Mouse (Mus musculus) MEL (cell line): Measurements from ENCODE around the gene Mettl16. TPM values are rescaled to one million over a fixed set of nuclear protein-coding genes. Genes with fewer than 3 reads are reported as not detected.
A peak's percentile ranks its signal among the peaks of the same experiment; 100 is the strongest.

Source experiments
- DNase-seq: peaks from one replicate; pipeline ENCODE4 v3.0.0; 2011; ENCODE audit warnings: low read depth, low spot score
- H3K27ac ChIP-seq: 2 replicates; pipeline ENCODE4 v1.5.1; 2012; ENCODE audit warnings: low read depth, mild to moderate bottlenecking, control low read depth, low read length, moderate library complexity; ENCODE audit not compliant: control insufficient read depth
- H3K27me3 ChIP-seq, 2 experiments: fragments of 150-350 bp in 1 of 2; sonication (generic) in 1 of 2; 2 replicates each; pipeline ENCODE4 v1.6.1; 2012; ENCODE audit warnings: low read length in 2 of 2, mild to moderate bottlenecking in 2 of 2, improper control_type of control experiment in 1 of 2, moderate library complexity in 1 of 2; ENCODE audit not compliant: insufficient read depth in 2 of 2, control insufficient read depth in 1 of 2
- H3K36me3 ChIP-seq, 2 experiments: 2 replicates each; pipeline ENCODE4 v1.6.1; 2012 to 2014; ENCODE audit warnings: low read length in 2 of 2, improper control_type of control experiment in 1 of 2, inconsistent platforms in 1 of 2, mild to moderate bottlenecking in 1 of 2; ENCODE audit not compliant: insufficient read depth in 2 of 2, control insufficient read depth in 1 of 2
- H3K4me1 ChIP-seq, 2 experiments: fragments of 150-350 bp in 1 of 2; sonication (generic) in 1 of 2; 2 replicates each; pipeline ENCODE4 v1.6.1; 2012; ENCODE audit warnings: low read length in 2 of 2, improper control_type of control experiment in 1 of 2, mild to moderate bottlenecking in 1 of 2; ENCODE audit not compliant: insufficient read depth in 2 of 2, control insufficient read depth in 1 of 2
- H3K4me3 ChIP-seq, 2 experiments: fragments of 150-350 bp in 1 of 2; sonication (generic) in 1 of 2; 2 replicates each; pipeline ENCODE4 v1.5.1; 2012; ENCODE audit warnings: low read depth in 2 of 2, low read length in 2 of 2, mild to moderate bottlenecking in 2 of 2, moderate library complexity in 2 of 2, control low read depth in 1 of 2, improper control_type of control experiment in 1 of 2; ENCODE audit not compliant: control insufficient read depth in 1 of 2, insufficient read depth in 1 of 2
- H3K79me2 ChIP-seq: 2 replicates; pipeline ENCODE4 v1.6.1; 2012; ENCODE audit warnings: mild to moderate bottlenecking, low read length, moderate library complexity; ENCODE audit not compliant: control insufficient read depth, poor library complexity, insufficient read depth
- H3K9ac ChIP-seq: 2 replicates; pipeline ENCODE4 v1.6.1; 2012; ENCODE audit warnings: low read depth, mild to moderate bottlenecking, control low read depth, low read length, moderate library complexity; ENCODE audit not compliant: control insufficient read depth, poor library complexity, severe bottlenecking
- H3K9me3 ChIP-seq: fragments of 150-350 bp; sonication (generic); replicated peaks from 2 replicates; pipeline ENCODE4 v1.6.1; 2012; ENCODE audit warnings: mild to moderate bottlenecking, low read length, improper control_type of control experiment, moderate library complexity; ENCODE audit not compliant: insufficient read depth
- CHD1 ChIP-seq: IDR thresholded peaks from 2 replicates; pipeline ENCODE4 v1.6.1; 2012; ENCODE audit warnings: low read depth, mild to moderate bottlenecking, inconsistent platforms, low read length, improper control_type of control experiment
- CHD2 ChIP-seq: IDR thresholded peaks from 2 replicates; pipeline ENCODE4 v1.6.1; 2011; ENCODE audit warnings: low read length, improper control_type of control experiment
- ELF1 ChIP-seq: IDR thresholded peaks from 2 replicates; pipeline ENCODE4 v1.6.1; 2014; ENCODE audit warnings: low read depth, mild to moderate bottlenecking, inconsistent platforms, low read length, improper control_type of control experiment, moderate library complexity
- EP300 ChIP-seq, 2 experiments: IDR thresholded peaks; 2 replicates each; pipeline ENCODE4 v1.6.1; 2011; ENCODE audit warnings: improper control_type of control experiment in 2 of 2, low read length in 2 of 2, low read depth in 1 of 2, mild to moderate bottlenecking in 1 of 2
- HCFC1 ChIP-seq: IDR thresholded peaks from 2 replicates; pipeline ENCODE4 v1.6.1; 2012; ENCODE audit warnings: low read depth, mild to moderate bottlenecking, inconsistent platforms, low read length, improper control_type of control experiment, moderate library complexity
- MAX ChIP-seq: IDR thresholded peaks from 2 replicates; pipeline ENCODE4 v1.6.1; 2011; ENCODE audit warnings: low read length, improper control_type of control experiment
- MEF2A ChIP-seq: IDR thresholded peaks from 2 replicates; pipeline ENCODE4 v1.6.1; 2014; ENCODE audit warnings: low read depth, mild to moderate bottlenecking, inconsistent platforms, low read length, improper control_type of control experiment; ENCODE audit not compliant: poor library complexity, insufficient replicate concordance, severe bottlenecking; ENCODE audit errors: extremely low read depth
- MXI1 ChIP-seq: IDR thresholded peaks from 2 replicates; pipeline ENCODE4 v1.6.1; 2011; ENCODE audit warnings: mild to moderate bottlenecking, low read depth, low read length, improper control_type of control experiment
- MYC ChIP-seq: IDR thresholded peaks from 2 replicates; pipeline ENCODE4 v1.6.1; 2011; ENCODE audit warnings: low read depth, mild to moderate bottlenecking, low read length, improper control_type of control experiment, moderate library complexity
- POLR2AphosphoS2 ChIP-seq: IDR thresholded peaks from 2 replicates; pipeline ENCODE4 v1.6.1; 2011; ENCODE audit warnings: low read length, improper control_type of control experiment
- SIN3A ChIP-seq: IDR thresholded peaks from 2 replicates; pipeline ENCODE4 v1.6.1; 2012; ENCODE audit warnings: low read length, improper control_type of control experiment, inconsistent platforms
- TAL1 ChIP-seq: IDR thresholded peaks from 2 replicates; pipeline ENCODE4 v1.6.1; 2012; ENCODE audit warnings: mild to moderate bottlenecking, inconsistent platforms, low read length, moderate library complexity, mixed read lengths
- TBP ChIP-seq: IDR thresholded peaks from 2 replicates; pipeline ENCODE4 v1.8.0; 2011; ENCODE audit warnings: low read depth, low read length, improper control_type of control experiment
- UBTF ChIP-seq: IDR thresholded peaks from 2 replicates; pipeline ENCODE4 v1.6.1; 2012; ENCODE audit warnings: low read depth, mild to moderate bottlenecking, inconsistent platforms, low read length, improper control_type of control experiment, moderate library complexity, borderline replicate concordance; ENCODE audit not compliant: insufficient read depth
- USF1 ChIP-seq: IDR thresholded peaks from 2 replicates; pipeline ENCODE4 v1.6.1; 2014; ENCODE audit warnings: low read depth, mild to moderate bottlenecking, inconsistent platforms, low read length, improper control_type of control experiment, moderate library complexity
- ZKSCAN1 ChIP-seq: IDR thresholded peaks from 2 replicates; pipeline ENCODE4 v1.6.1; 2012; ENCODE audit warnings: low read depth, mild to moderate bottlenecking, inconsistent platforms, low read length, improper control_type of control experiment, moderate library complexity
- polyA plus RNA-seq, 2 experiments: library from polyadenylated mRNA; stranded (reverse) in 1 of 2; unstranded in 1 of 2; fragments of >175 nt in 1 of 2; fragments of >200 nt in 1 of 2; gene quantifications; 2 replicates each; pipeline versions ENCODE4 v1.2.1 to v1.2.4; 2012; ENCODE audit warnings: low replicate concordance in 2 of 2, low read depth in 1 of 2; ENCODE audit not compliant: insufficient read length in 2 of 2, insufficient read depth in 1 of 2, missing spikeins in 1 of 2
- total RNA-seq: library from RNA; depleted of rRNA; stranded (reverse); fragments of 300-350 nt; gene quantifications from 2 replicates; pipeline ENCODE4 v1.2.3, GENCODE M21; 2012

Mettl16 gene
- total and polyA plus RNA-seq, 3 experiments: 76.3 to 116 TPM; not detected in 1

DNA sequence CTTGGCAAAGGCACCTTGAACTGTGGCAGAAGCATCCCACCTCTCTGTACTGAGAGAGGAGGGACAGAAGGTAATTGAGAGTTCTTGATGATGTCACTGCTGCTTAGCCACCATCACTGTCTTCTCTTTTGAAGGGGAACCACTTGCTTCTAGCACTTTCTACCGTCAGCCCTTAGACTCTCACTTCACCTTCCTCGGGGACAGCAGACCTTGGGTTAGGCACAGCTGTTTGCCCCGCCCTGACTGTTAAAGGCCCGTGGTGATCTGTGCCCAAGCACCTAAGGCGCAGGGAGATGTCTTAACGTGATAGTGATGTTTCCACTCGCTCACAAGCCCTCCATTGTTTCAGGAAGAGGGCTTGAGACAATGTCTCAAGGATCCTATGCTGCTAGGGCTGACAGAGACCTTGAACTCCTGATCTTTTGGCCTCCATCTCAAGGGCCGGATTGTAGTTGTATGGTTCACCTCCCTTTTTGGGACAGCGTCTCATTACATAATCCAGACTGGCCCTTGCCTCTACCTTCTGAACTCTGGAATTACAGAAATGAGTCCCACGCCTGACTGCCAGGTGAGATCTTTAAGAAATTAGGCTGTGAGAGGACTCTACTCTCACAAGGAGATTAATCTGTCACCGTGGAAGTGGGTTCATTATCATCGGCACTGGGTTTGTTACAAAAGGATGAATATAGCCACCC lies 9.5 kb upstream of the Mettl16 start:
- no peaks in the 10 kb centered on the region for H3K79me2 ChIP-seq
- no peak overlapping the region for H3K4me3 ChIP-seq
- no peak overlapping the region for H3K27ac ChIP-seq
- no peaks in the 10 kb centered on the region for H3K9me3 ChIP-seq
- no peaks in the 10 kb centered on the region for H3K4me1 ChIP-seq
- no peaks in the 10 kb centered on the region; a peak in 1 of 4 replicates for H3K27me3 ChIP-seq
- peak; percentile 26 for DNase-seq
- H3K9ac ChIP-seq: no peak overlapping the region
- H3K36me3 ChIP-seq: no peaks in the 10 kb centered on the region
- TF ChIP-seq CHD2 (no peak), TBP (no peak), ZKSCAN1 (no peak), MEF2A (no peak), EP300 (IDR thresholded peaks at IDR 0.05; ENCODE audit: low read depth in 1 of 2, low read length in 2 of 2) (no peak), USF1 (no peak), MXI1 (no peak), UBTF (no peak), HCFC1 (no peak)

DNA sequence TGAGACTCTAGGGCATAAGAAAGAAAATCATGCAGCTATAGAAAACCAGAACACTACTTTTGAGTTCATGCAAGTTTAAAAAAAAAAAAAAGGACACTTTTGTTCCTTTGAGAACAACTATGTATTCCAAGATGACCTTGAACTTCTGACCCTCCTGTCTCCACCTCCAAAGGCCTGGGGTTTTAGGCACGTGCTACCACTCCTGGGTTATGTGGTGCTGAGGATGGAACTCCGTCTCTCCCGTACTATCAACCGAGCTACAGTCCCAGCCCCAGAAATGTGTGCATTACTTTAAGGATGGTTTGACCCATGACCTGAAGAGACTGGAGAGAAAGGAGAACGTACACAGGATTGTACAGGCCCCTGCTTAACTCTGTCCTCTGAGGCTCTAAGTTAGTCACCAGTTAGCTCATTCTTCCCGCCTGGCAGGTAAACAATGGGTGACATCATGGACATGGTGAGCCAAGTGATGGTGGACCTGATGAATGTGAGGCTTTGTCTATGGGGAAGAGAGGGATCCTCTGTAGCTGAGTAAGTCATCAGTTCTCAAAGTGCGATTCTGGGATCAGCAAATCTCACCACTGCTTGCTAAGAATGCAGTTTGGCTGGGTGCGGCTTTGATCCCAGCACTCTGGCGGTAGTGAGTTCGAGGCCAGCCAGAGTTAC lies 6.5 kb upstream of the Mettl16 start:
- DNase-seq: no peak
- no peaks in the 10 kb centered on the region for H3K79me2 ChIP-seq
- no peaks in the 10 kb centered on the region for H3K36me3 ChIP-seq
- H3K27ac ChIP-seq: no peak overlapping the region
- no peak overlapping the region for H3K4me3 ChIP-seq
- H3K9me3 ChIP-seq: no peaks in the 10 kb centered on the region
- H3K9ac ChIP-seq: no peak overlapping the region
- TF ChIP-seq SIN3A: no peak
- no peak for TF ChIP-seq MXI1
- no peak for TF ChIP-seq POLR2AphosphoS2
- TF ChIP-seq MAX: no peak
- TF ChIP-seq EP300 (IDR thresholded peaks at IDR 0.05; ENCODE audit: low read depth in 1 of 2, low read length in 2 of 2): no peak
- no peak for TF ChIP-seq CHD1
- no peak for TF ChIP-seq MEF2A
- TF ChIP-seq ZKSCAN1: no peak
- TF ChIP-seq ELF1: no peak
- TF ChIP-seq TAL1: no peak
- no peak for TF ChIP-seq MYC
- no peaks in the 10 kb centered on the region for H3K27me3 ChIP-seq
- no peaks in the 10 kb centered on the region for H3K4me1 ChIP-seq
